33 mouse cellular contexts compared by ENCODE assay signal in genomic region chr14:83664065-83664464, GRCm38 (mm10).
"Had no signal": no experiment of that assay in that cellular context is flagged by ENCODE, and none has a peak within 500 bp of the region (broad histone marks: within the 10 kb centered on the region; RNA-seq: fewer than 3 reads in every experiment).

No protein-coding gene starts in this region.

- H3K9ac ChIP-seq: limb, embryonic 12.5 days; limb, embryonic 13.5 days; limb, embryonic 15.5 days; liver, embryonic 12.5 days; liver, embryonic 13.5 days; liver, embryonic 14.5 days; liver, embryonic 15.5 days; liver, postnatal 0 days; lung, embryonic 14.5 days; lung, embryonic 15.5 days; midbrain, embryonic 12.5 days; midbrain, embryonic 13.5 days; midbrain, embryonic 15.5 days; neural tube, embryonic 12.5 days; neural tube, embryonic 13.5 days had no signal

- H3K9me3 ChIP-seq: limb, embryonic 10.5 days; limb, embryonic 12.5 days; limb, embryonic 13.5 days; limb, embryonic 15.5 days; liver, embryonic 12.5 days; liver, embryonic 15.5 days; lung, embryonic 15.5 days; megakaryocyte, embryonic 14.5 days; midbrain, embryonic 10.5 days; midbrain, embryonic 12.5 days; midbrain, embryonic 13.5 days; midbrain, embryonic 15.5 days; neural tube, embryonic 12.5 days; neural tube, embryonic 13.5 days had no signal

- DNase-seq: left cerebral cortex, postnatal 4 days; liver; liver, embryonic 13.5 days; liver, postnatal 0 days; lung, adult 18-20 months; lung, adult 2 months; lung, embryonic 14.5 days; lung, postnatal 10 days; lung, postnatal 14 days; lung, postnatal 36 days; lung, postnatal 4 days; midbrain, embryonic 14.5 days had no signal

- H3K36me3 ChIP-seq: limb, embryonic 10.5 days; limb, embryonic 12.5 days; limb, embryonic 13.5 days; limb, embryonic 15.5 days; liver, embryonic 12.5 days; liver, embryonic 13.5 days; liver, embryonic 15.5 days; lung, embryonic 15.5 days; midbrain, embryonic 10.5 days; midbrain, embryonic 12.5 days; midbrain, embryonic 13.5 days; midbrain, embryonic 15.5 days; neural tube, embryonic 12.5 days; neural tube, embryonic 13.5 days had no signal

- H3K4me2 ChIP-seq: limb, embryonic 12.5 days; limb, embryonic 13.5 days; limb, embryonic 15.5 days; liver, embryonic 11.5 days; liver, embryonic 12.5 days; liver, embryonic 13.5 days; liver, embryonic 15.5 days; lung, embryonic 14.5 days; lung, embryonic 15.5 days; midbrain, embryonic 11.5 days; midbrain, embryonic 12.5 days; midbrain, embryonic 13.5 days; midbrain, embryonic 15.5 days; neural tube, embryonic 12.5 days; neural tube, embryonic 13.5 days had no signal

- ATAC-seq: liver, embryonic 12.5 days; liver, postnatal 0 days; lung, postnatal 0 days; midbrain, embryonic 13.5 days; midbrain, embryonic 15.5 days; midbrain, embryonic 16.5 days had no signal

- H3K27ac ChIP-seq: limb, embryonic 10.5 days; limb, embryonic 12.5 days; limb, embryonic 13.5 days; limb, embryonic 15.5 days; liver, embryonic 12.5 days; liver, embryonic 13.5 days; liver, embryonic 14.5 days; liver, embryonic 15.5 days; lung, embryonic 15.5 days; macrophage; midbrain, embryonic 10.5 days; midbrain, embryonic 12.5 days; midbrain, embryonic 13.5 days; midbrain, embryonic 15.5 days; neural tube, embryonic 12.5 days; neural tube, embryonic 13.5 days had no signal

- H3K4me3 ChIP-seq: limb, embryonic 10.5 days; limb, embryonic 12.5 days; limb, embryonic 13.5 days; limb, embryonic 15.5 days; liver, embryonic 12.5 days; liver, embryonic 13.5 days; liver, embryonic 15.5 days; lung, embryonic 15.5 days; megakaryocyte, embryonic 14.5 days; midbrain, embryonic 10.5 days; midbrain, embryonic 12.5 days; midbrain, embryonic 13.5 days; midbrain, embryonic 15.5 days; myocyte; neural tube, embryonic 12.5 days; neural tube, embryonic 13.5 days had no signal

- H3K27me3 ChIP-seq: limb, embryonic 12.5 days; limb, embryonic 13.5 days; limb, embryonic 15.5 days; liver, embryonic 12.5 days; liver, embryonic 13.5 days; liver, embryonic 15.5 days; lung, embryonic 15.5 days; megakaryocyte, embryonic 14.5 days; midbrain, embryonic 12.5 days; midbrain, embryonic 13.5 days; midbrain, embryonic 15.5 days; neural tube, embryonic 12.5 days; neural tube, embryonic 13.5 days had no signal

- H3K4me1 ChIP-seq: limb, embryonic 10.5 days; limb, embryonic 12.5 days; limb, embryonic 13.5 days; limb, embryonic 15.5 days; liver, embryonic 12.5 days; liver, embryonic 13.5 days; liver, embryonic 15.5 days; lung, embryonic 15.5 days; megakaryocyte, embryonic 14.5 days; midbrain, embryonic 10.5 days; midbrain, embryonic 12.5 days; midbrain, embryonic 13.5 days; midbrain, embryonic 15.5 days; neural tube, embryonic 12.5 days; neural tube, embryonic 13.5 days had no signal
